Mouse (Mus musculus): ENCODE measurements around the gene Zfand2a. TPM values are rescaled to one million over a fixed set of nuclear protein-coding genes. Genes with fewer than 3 reads are reported as not detected.

Zfand2a gene
- polyA plus RNA-seq, 1 experiment, result 12.4 TPM

DNA sequence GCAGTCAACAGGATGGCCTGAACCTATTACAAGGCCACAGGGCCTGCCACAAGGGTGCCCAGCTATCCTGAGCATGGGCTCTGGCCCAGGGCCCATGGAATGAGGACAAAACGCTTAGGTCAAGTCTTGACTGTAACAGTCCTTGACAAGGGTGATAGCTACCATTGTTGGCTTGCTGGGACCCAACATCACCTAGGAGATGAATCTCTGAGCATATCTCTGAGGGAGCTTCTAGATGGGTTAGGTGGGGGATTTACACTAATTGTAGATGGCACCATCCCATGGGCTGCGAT lies 42.7 kb downstream of the Zfand2a start:
- WGBS, result 97% methylated on average over 2 of the region's 2 CpGs
- TF ChIP-seq POLR2A (IDR thresholded peaks at IDR 0.05; ENCODE audit: low read depth, low read length), result no peak
- no peak for TF ChIP-seq CTCF (conservative IDR thresholded peaks at IDR 0.05; ENCODE audit: insufficient read depth, insufficient read length, low read depth, low read length)
- no peak overlapping the region for H3K27ac ChIP-seq (ENCODE audit: insufficient read depth, low read depth, low read length)
- H3K36me3 ChIP-seq (ENCODE audit: control insufficient read depth, insufficient read depth, low read length), result no peaks in the 10 kb centered on the region
- H3K27me3 ChIP-seq (replicated peaks; ENCODE audit: control insufficient read depth, insufficient read depth, low read length), result no peaks in the 10 kb centered on the region
- no peak for DNase-seq
- no peaks in the 10 kb centered on the region for H3K4me1 ChIP-seq (ENCODE audit: control insufficient read depth, insufficient read depth, low read length)
- no peak overlapping the region for H3K4me3 ChIP-seq (ENCODE audit: insufficient read depth, low read depth, low read length)

DNA sequence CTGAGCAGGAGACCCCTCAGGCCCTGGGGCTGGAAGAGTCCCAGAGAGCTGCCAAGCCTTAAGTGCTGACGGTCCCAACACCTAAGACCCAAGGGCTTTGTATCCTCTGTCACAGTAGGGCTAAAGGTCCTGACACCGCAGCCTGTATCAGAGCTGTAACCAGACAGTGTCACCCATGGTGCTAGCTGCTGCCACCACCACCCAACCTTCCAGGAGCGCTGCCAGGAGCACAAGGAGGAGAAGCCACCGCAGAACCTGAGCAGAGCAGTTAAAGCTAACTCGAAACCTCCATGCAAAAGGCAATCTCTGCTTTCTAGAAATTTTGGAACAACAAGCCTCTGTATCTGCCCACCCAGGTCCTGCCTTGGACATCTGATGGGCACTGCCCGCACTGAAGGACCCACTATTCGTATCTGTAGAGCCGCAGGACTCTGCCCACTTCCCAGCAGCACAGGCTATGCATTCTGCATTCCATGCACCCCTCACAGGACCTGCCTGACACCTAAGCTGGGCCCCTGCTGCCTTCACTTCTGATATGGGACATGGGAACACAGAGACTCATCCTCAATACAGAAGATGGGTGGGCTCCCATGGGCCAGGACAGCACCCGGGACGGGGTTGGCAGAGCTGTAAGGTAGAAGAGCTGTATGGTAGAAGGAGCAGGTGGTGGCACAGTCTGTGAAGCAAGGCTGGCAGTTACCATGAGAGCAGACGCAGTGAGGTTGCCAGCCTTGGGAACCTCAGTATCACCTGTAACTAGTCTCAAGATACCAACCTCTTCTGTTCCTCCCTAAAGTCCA lies 43.2 kb downstream of the Zfand2a start:
- TF ChIP-seq POLR2A (IDR thresholded peaks at IDR 0.05; ENCODE audit: low read depth, low read length), result no peak
- no peak for TF ChIP-seq CTCF (conservative IDR thresholded peaks at IDR 0.05; ENCODE audit: insufficient read depth, insufficient read length, low read depth, low read length)
- no peaks in the 10 kb centered on the region for H3K36me3 ChIP-seq (ENCODE audit: control insufficient read depth, insufficient read depth, low read length)
- H3K27ac ChIP-seq (ENCODE audit: insufficient read depth, low read depth, low read length), result no peak overlapping the region
- WGBS, result 91% methylated on average over 11 of the region's 11 CpGs
- no peak for DNase-seq
- no peaks in the 10 kb centered on the region for H3K27me3 ChIP-seq (replicated peaks; ENCODE audit: control insufficient read depth, insufficient read depth, low read length)
- H3K4me3 ChIP-seq (ENCODE audit: insufficient read depth, low read depth, low read length), result no peak overlapping the region
- H3K4me1 ChIP-seq (ENCODE audit: control insufficient read depth, insufficient read depth, low read length), result no peaks in the 10 kb centered on the region

DNA sequence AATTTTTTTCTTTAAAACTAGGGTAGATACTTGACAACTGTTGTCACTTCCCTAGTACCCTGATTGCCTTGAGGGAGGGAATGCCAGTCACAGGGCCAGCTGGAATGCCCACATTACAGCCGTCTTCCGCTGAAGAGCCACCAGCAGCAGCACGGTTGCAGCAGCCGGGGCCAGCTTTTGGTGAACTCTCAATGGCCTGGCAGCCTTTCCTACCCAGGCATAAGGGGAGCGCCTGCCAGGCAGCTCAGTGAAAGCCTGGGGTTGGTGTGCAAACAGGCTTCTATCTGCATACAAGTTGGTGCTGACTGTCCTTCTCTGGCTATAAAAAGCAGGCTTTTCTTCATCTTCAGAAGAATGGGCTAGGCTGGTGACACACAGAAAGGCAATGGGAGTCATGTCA lies 43.9 kb downstream of the Zfand2a start:
- H3K27ac ChIP-seq (ENCODE audit: insufficient read depth, low read depth, low read length), result no peak overlapping the region
- 76% methylated on average over 5 of the region's 5 CpGs for WGBS
- H3K4me1 ChIP-seq (ENCODE audit: control insufficient read depth, insufficient read depth, low read length), result no peaks in the 10 kb centered on the region
- no peak overlapping the region for H3K4me3 ChIP-seq (ENCODE audit: insufficient read depth, low read depth, low read length)
- DNase-seq, result no peak
- no peak for TF ChIP-seq POLR2A (IDR thresholded peaks at IDR 0.05; ENCODE audit: low read depth, low read length)
- no peak for TF ChIP-seq CTCF (conservative IDR thresholded peaks at IDR 0.05; ENCODE audit: insufficient read depth, insufficient read length, low read depth, low read length)
- H3K27me3 ChIP-seq (replicated peaks; ENCODE audit: control insufficient read depth, insufficient read depth, low read length), result no peaks in the 10 kb centered on the region
- H3K36me3 ChIP-seq (ENCODE audit: control insufficient read depth, insufficient read depth, low read length), result no peaks in the 10 kb centered on the region

DNA sequence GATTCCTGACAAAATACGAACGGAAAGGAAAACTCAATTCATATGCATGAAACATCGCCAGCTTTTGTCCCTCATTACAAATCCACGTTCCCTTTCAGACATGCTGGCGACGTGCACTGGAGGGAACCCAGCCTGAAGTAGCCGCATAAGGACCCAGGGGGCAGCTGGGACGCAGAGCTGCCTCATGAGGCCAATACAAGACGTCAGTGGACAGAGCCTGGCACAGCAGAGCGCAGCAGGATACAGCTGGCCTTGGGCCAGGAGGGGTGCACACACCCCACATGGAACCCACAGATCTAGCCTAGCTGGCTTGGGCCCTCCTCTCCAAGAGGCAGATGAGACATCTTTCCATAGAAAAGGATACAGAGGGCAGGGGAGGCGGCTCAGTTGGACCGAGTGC lies 45.9 kb downstream of the Zfand2a start:
- no peaks in the 10 kb centered on the region for H3K36me3 ChIP-seq (ENCODE audit: control insufficient read depth, insufficient read depth, low read length)
- H3K27ac ChIP-seq (ENCODE audit: insufficient read depth, low read depth, low read length), result no peak overlapping the region
- WGBS, result 86% methylated on average over 12 of the region's 12 CpGs
- H3K27me3 ChIP-seq (replicated peaks; ENCODE audit: control insufficient read depth, insufficient read depth, low read length), result no peaks in the 10 kb centered on the region
- no peaks in the 10 kb centered on the region for H3K4me1 ChIP-seq (ENCODE audit: control insufficient read depth, insufficient read depth, low read length)
- H3K4me3 ChIP-seq (ENCODE audit: insufficient read depth, low read depth, low read length), result no peak overlapping the region
- DNase-seq, result no peak
- TF ChIP-seq CTCF (conservative IDR thresholded peaks at IDR 0.05; ENCODE audit: insufficient read depth, insufficient read length, low read depth, low read length) (no peak), POLR2A (IDR thresholded peaks at IDR 0.05; ENCODE audit: low read depth, low read length) (no peak)

DNA sequence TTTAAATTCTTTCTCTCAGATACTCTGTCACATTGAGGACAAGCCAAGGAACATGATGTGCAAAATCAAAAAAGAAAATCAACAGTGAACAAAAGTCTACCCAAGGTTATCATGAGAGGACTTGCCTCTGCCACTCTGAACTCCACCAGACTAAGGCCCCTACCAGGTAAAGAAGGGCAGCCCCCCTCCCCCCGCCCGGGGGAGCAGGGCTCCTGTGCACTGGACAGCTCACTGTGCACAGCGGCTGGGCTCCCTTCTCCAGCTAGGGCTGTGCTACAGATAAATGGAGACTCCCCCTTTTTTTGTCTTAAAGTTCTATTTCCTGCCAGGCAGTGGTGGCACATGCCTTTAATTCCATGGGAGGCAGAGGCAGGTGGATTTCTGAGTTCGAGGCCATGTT lies 46.6 kb downstream of the Zfand2a start:
- no peak for DNase-seq
- no peaks in the 10 kb centered on the region for H3K27me3 ChIP-seq (replicated peaks; ENCODE audit: control insufficient read depth, insufficient read depth, low read length)
- H3K4me3 ChIP-seq (ENCODE audit: insufficient read depth, low read depth, low read length), result no peak overlapping the region
- TF ChIP-seq CTCF (conservative IDR thresholded peaks at IDR 0.05; ENCODE audit: insufficient read depth, insufficient read length, low read depth, low read length), result no peak
- TF ChIP-seq POLR2A (IDR thresholded peaks at IDR 0.05; ENCODE audit: low read depth, low read length), result no peak
- no peaks in the 10 kb centered on the region for H3K4me1 ChIP-seq (ENCODE audit: control insufficient read depth, insufficient read depth, low read length)
- H3K36me3 ChIP-seq (ENCODE audit: control insufficient read depth, insufficient read depth, low read length), result no peaks in the 10 kb centered on the region
- H3K27ac ChIP-seq (ENCODE audit: insufficient read depth, low read depth, low read length), result no peak overlapping the region
- WGBS, result 90% methylated on average over 4 of the region's 4 CpGs

DNA sequence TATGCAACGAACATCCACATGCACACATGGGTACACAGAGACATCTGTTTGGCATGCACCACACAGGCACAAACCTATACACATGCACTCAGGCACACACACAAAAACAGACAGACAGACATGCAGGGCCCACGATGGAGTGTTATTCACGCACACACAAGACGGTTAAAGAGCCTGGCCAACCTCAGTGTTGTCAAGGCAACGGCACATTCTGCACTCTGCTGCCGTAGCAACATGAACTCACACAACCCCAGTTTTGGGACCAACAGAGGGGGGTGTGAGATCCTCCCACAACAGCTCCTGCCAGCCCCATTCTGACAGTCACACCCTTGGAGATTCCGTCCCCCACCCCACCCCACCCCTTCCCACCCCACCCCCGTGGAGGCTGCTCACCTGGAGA lies 49.4 kb downstream of the Zfand2a start:
- H3K27me3 ChIP-seq (replicated peaks; ENCODE audit: control insufficient read depth, insufficient read depth, low read length), result no peaks in the 10 kb centered on the region
- TF ChIP-seq POLR2A (IDR thresholded peaks at IDR 0.05; ENCODE audit: low read depth, low read length) (no peak), CTCF (conservative IDR thresholded peaks at IDR 0.05; ENCODE audit: insufficient read depth, insufficient read length, low read depth, low read length) (no peak)
- no peaks in the 10 kb centered on the region for H3K36me3 ChIP-seq (ENCODE audit: control insufficient read depth, insufficient read depth, low read length)
- DNase-seq, result no peak
- 50% methylated on average over 8 of the region's 8 CpGs for WGBS
- H3K4me1 ChIP-seq (ENCODE audit: control insufficient read depth, insufficient read depth, low read length), result peaks cover 3% of the 10 kb centered on the region; the same call in 1 of the 2 replicates
- no peak overlapping the region for H3K27ac ChIP-seq (ENCODE audit: insufficient read depth, low read depth, low read length)
- no peak overlapping the region for H3K4me3 ChIP-seq (ENCODE audit: insufficient read depth, low read depth, low read length)

DNA sequence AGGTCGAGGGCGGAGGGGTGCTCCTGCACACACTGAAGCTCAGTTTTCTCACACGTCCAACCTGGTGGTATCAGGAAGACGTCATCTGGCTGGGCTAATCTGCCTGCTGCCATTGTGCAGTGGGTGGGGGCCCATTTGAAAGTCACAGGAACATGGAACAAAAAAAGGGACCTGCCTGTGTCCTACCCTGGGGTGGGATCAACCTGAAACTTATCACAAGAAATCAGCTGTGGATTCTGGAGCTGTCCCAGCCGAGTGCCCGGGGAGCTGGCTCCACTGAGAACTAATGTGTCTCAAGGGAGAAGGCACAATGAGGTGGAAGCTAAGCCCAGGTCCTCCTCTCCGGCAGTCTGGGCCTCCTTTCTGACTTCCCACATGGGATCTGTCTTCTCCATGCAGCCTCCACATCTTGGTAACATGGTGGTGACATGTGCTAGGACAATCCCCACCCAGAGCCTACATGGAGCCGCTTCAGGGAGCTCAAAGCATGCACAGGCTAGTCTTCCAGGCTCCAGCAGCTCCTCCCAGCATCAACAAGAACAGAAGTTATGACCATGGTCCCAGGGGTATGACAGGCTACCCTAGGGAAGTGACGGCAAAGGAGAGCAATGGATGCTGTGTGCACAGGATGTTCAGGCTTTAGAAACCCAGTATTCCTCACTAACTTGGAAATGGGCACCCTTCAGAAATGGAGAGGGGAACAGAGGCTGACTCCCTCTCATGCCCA lies 50.3 kb downstream of the Zfand2a start:
- Histone ChIP-seq H3K27ac (ENCODE audit: insufficient read depth, low read depth, low read length) (no peak overlapping the region), H3K27me3 (replicated peaks; ENCODE audit: control insufficient read depth, insufficient read depth, low read length) (no peaks in the 10 kb centered on the region), H3K4me1 (ENCODE audit: control insufficient read depth, insufficient read depth, low read length) (peaks cover 3% of the 10 kb centered on the region; the same call in 1 of the 2 replicates), H3K36me3 (ENCODE audit: control insufficient read depth, insufficient read depth, low read length) (no peaks in the 10 kb centered on the region), H3K4me3 (ENCODE audit: insufficient read depth, low read depth, low read length) (no peak overlapping the region)
- TF ChIP-seq CTCF (conservative IDR thresholded peaks at IDR 0.05; ENCODE audit: insufficient read depth, insufficient read length, low read depth, low read length), result no peak
- no peak for TF ChIP-seq POLR2A (IDR thresholded peaks at IDR 0.05; ENCODE audit: low read depth, low read length)
- no peak for DNase-seq
- WGBS, result 79% methylated on average over 9 of the region's 9 CpGs
